Mouse (Mus musculus) lung, embryonic 15.5 days (tissue): Measurements from ENCODE around the gene Actn1. TPM values are rescaled to one million over a fixed set of nuclear protein-coding genes. Genes with fewer than 3 reads are reported as not detected.

ENCODE experiments used
- ATAC-seq: fragments of 200-750 bp; cut with Nextera tagmentation; 2 replicates; pipeline ENCODE4 v1.8.0; 2017; ENCODE audit warnings: moderate number of reproducible peaks, borderline replicate concordance; ENCODE audit not compliant: low FRiP score, low TSS enrichment; ENCODE audit errors: extremely low read depth
- H3K27ac ChIP-seq: fragments of 300-500 bp; sonication (generic); 2 replicates; pipeline ENCODE4 v1.5.1; 2015; ENCODE audit warnings: moderate library complexity, mild to moderate bottlenecking, inconsistent platforms
- H3K27me3 ChIP-seq: fragments of 300-500 bp; sonication (generic); 2 replicates; pipeline ENCODE4 v1.6.1; 2015; ENCODE audit warnings: inconsistent platforms
- H3K36me3 ChIP-seq: fragments of 300-500 bp; sonication (generic); 2 replicates; pipeline ENCODE4 v1.6.1; 2015; ENCODE audit warnings: inconsistent platforms
- H3K4me1 ChIP-seq: fragments of 300-500 bp; sonication (generic); 2 replicates; pipeline ENCODE4 v1.6.1; 2015; ENCODE audit warnings: inconsistent platforms
- H3K4me2 ChIP-seq: fragments of 300-500 bp; sonication (generic); 2 replicates; pipeline ENCODE4 v1.6.1; 2015; ENCODE audit warnings: inconsistent platforms, mild to moderate bottlenecking, moderate library complexity
- H3K4me3 ChIP-seq: fragments of 300-500 bp; sonication (generic); 2 replicates; pipeline ENCODE4 v1.5.1; 2015; ENCODE audit warnings: mild to moderate bottlenecking, inconsistent platforms
- H3K9ac ChIP-seq: fragments of 300-500 bp; sonication (generic); 2 replicates; pipeline ENCODE4 v1.6.1; 2015; ENCODE audit warnings: inconsistent platforms
- H3K9me3 ChIP-seq: fragments of 300-500 bp; sonication (generic); 2 replicates; pipeline ENCODE4 v1.6.1; 2016; ENCODE audit warnings: inconsistent platforms
- WGBS: fragments of 180-500 bp; shearing (Covaris S2); methylation state at CpG from one replicate; pipeline ENCODE4 v1.1.7; 2015; 5-methylcytosine and 5-hydroxymethylcytosine counted together
- polyA plus RNA-seq: library from polyadenylated mRNA; unstranded; fragments of >200 nt; fragmentation: Nextera tagmentation; extraction: Ambion mirVana; gene quantifications from 2 replicates; pipeline ENCODE4 v1.2.1, GENCODE M21; 2015

Gene Actn1
- polyA plus RNA-seq, 1 experiment from 2014 or later = 57.3 TPM

GRCm38 (mm10) chr12:80166651-80167050 is 93.5 kb downstream of the Actn1 start:
- peaks cover 15% of the 10 kb centered on the region; the same call in 1 of the 2 replicates for H3K4me1 ChIP-seq
- H3K27me3 ChIP-seq = no peaks in the 10 kb centered on the region
- no peak overlapping the region for H3K4me3 ChIP-seq
- WGBS = 73% methylated on average over 4 of the region's 4 CpGs
- no peak for ATAC-seq
- H3K9ac ChIP-seq = no peak overlapping the region
- H3K27ac ChIP-seq = no peak overlapping the region
- no peaks in the 10 kb centered on the region for H3K9me3 ChIP-seq
- no peak overlapping the region for H3K4me2 ChIP-seq
- peaks cover 32% of the 10 kb centered on the region for H3K36me3 ChIP-seq

- WGBS = 77% methylated on average over 8 of the region's 8 CpGs
- no peak for ATAC-seq
- H3K4me1 ChIP-seq = peaks cover 15% of the 10 kb centered on the region; the same call in 1 of the 2 replicates
- no peaks in the 10 kb centered on the region for H3K27me3 ChIP-seq
- H3K4me2 ChIP-seq = no peak overlapping the region
- H3K4me3 ChIP-seq = no peak overlapping the region
- peaks cover 11% of the 10 kb centered on the region for H3K36me3 ChIP-seq
- H3K9me3 ChIP-seq = no peaks in the 10 kb centered on the region
- H3K9ac ChIP-seq = no peak overlapping the region
- H3K27ac ChIP-seq = no peak overlapping the region
Observed at GRCm38 (mm10) chr12:80164526-80164925, 95.6 kb downstream of the Actn1 start.

- Histone ChIP-seq H3K27ac (no peak overlapping the region), H3K27me3 (no peaks in the 10 kb centered on the region), H3K4me1 (peaks cover 8% of the 10 kb centered on the region; the same call in 1 of the 2 replicates), H3K9ac (no peak overlapping the region), H3K36me3 (peaks cover 8% of the 10 kb centered on the region), H3K4me3 (no peak overlapping the region), H3K4me2 (no peak overlapping the region), H3K9me3 (no peaks in the 10 kb centered on the region)
- 63% methylated on average over 3 of the region's 3 CpGs for WGBS
- no peak for ATAC-seq
Observed at GRCm38 (mm10) chr12:80162448-80162847, 97.7 kb downstream of the Actn1 start.

GRCm38 (mm10) chr12:80157675-80158074 is 102.5 kb downstream of the Actn1 start:
- Histone ChIP-seq H3K9me3 (no peaks in the 10 kb centered on the region), H3K4me1 (no peaks in the 10 kb centered on the region), H3K36me3 (no peaks in the 10 kb centered on the region), H3K9ac (no peak overlapping the region), H3K27ac (no peak overlapping the region), H3K4me2 (peak overlapping the region; percentile 29; the same call in 1 of the 2 replicates), H3K4me3 (no peak overlapping the region), H3K27me3 (no peaks in the 10 kb centered on the region)
- WGBS = 3% methylated on average over 5 of the region's 5 CpGs
- ATAC-seq = no peak

- Histone ChIP-seq H3K4me3 (no peak overlapping the region), H3K4me1 (no peaks in the 10 kb centered on the region), H3K27me3 (no peaks in the 10 kb centered on the region), H3K27ac (no peak overlapping the region), H3K36me3 (no peaks in the 10 kb centered on the region), H3K9me3 (no peaks in the 10 kb centered on the region), H3K4me2 (no peak overlapping the region), H3K9ac (no peak overlapping the region)
- no peak for ATAC-seq
- 43% methylated on average over 10 of the region's 10 CpGs for WGBS
Observed at GRCm38 (mm10) chr12:80153687-80154326, 106.4 kb downstream of the Actn1 start.

- ATAC-seq = no peak
- H3K27me3 ChIP-seq = no peaks in the 10 kb centered on the region
- no peaks in the 10 kb centered on the region for H3K4me1 ChIP-seq
- no peak overlapping the region for H3K4me2 ChIP-seq
- no peaks in the 10 kb centered on the region for H3K9me3 ChIP-seq
- H3K36me3 ChIP-seq = no peaks in the 10 kb centered on the region
- no peak overlapping the region for H3K4me3 ChIP-seq
- no peak overlapping the region for H3K9ac ChIP-seq
- no peak overlapping the region for H3K27ac ChIP-seq
- 76% methylated on average over 6 of the region's 6 CpGs for WGBS
Observed at GRCm38 (mm10) chr12:80153078-80153477, 107.1 kb downstream of the Actn1 start.

- H3K4me1 ChIP-seq = peaks cover 8% of the 10 kb centered on the region
- no peaks in the 10 kb centered on the region for H3K27me3 ChIP-seq
- no peak overlapping the region for H3K9ac ChIP-seq
- H3K36me3 ChIP-seq = no peaks in the 10 kb centered on the region
- 84% methylated on average over 6 of the region's 6 CpGs for WGBS
- no peak overlapping the region for H3K4me3 ChIP-seq
- no peaks in the 10 kb centered on the region for H3K9me3 ChIP-seq
- H3K27ac ChIP-seq = no peak overlapping the region
- ATAC-seq = no peak
- no peak overlapping the region for H3K4me2 ChIP-seq
Observed at GRCm38 (mm10) chr12:80151821-80152220, 108.3 kb downstream of the Actn1 start.

- WGBS = 31% methylated on average over 8 of the region's 8 CpGs
- Histone ChIP-seq H3K36me3 (no peaks in the 10 kb centered on the region), H3K27ac (no peak overlapping the region), H3K9me3 (no peaks in the 10 kb centered on the region), H3K9ac (no peak overlapping the region), H3K4me1 (peaks cover 18% of the 10 kb centered on the region), H3K4me2 (no peak overlapping the region), H3K27me3 (no peaks in the 10 kb centered on the region), H3K4me3 (no peak overlapping the region)
- no peak for ATAC-seq
Observed at GRCm38 (mm10) chr12:80150624-80151023, 109.5 kb downstream of the Actn1 start.

- Histone ChIP-seq H3K4me2 (no peak overlapping the region), H3K36me3 (no peaks in the 10 kb centered on the region), H3K27me3 (no peaks in the 10 kb centered on the region), H3K4me1 (peaks cover 22% of the 10 kb centered on the region), H3K9me3 (no peaks in the 10 kb centered on the region), H3K9ac (no peak overlapping the region), H3K27ac (peak overlapping the region; percentile 84; the same call in 1 of the 2 replicates), H3K4me3 (no peak overlapping the region)
- WGBS = 82% methylated on average over 11 of the region's 11 CpGs
- no peak for ATAC-seq
Observed at GRCm38 (mm10) chr12:80147563-80148214, 112.5 kb downstream of the Actn1 start.

- WGBS = 25% methylated on average over 21 of the region's 21 CpGs
- no peaks in the 10 kb centered on the region for H3K27me3 ChIP-seq
- no peaks in the 10 kb centered on the region for H3K36me3 ChIP-seq
- peak; percentile 80 for ATAC-seq
- H3K9me3 ChIP-seq = no peaks in the 10 kb centered on the region
- peak overlapping the region; percentile 84 for H3K27ac ChIP-seq
- no peak overlapping the region for H3K4me3 ChIP-seq
- H3K9ac ChIP-seq = no peak overlapping the region
- peaks cover 22% of the 10 kb centered on the region for H3K4me1 ChIP-seq
- no peak overlapping the region for H3K4me2 ChIP-seq
Observed at GRCm38 (mm10) chr12:80146227-80147223, 113.6 kb downstream of the Actn1 start.

GRCm38 (mm10) chr12:80145365-80145764 is 114.8 kb downstream of the Actn1 start:
- no peaks in the 10 kb centered on the region for H3K36me3 ChIP-seq
- no peak overlapping the region for H3K4me3 ChIP-seq
- H3K9me3 ChIP-seq = no peaks in the 10 kb centered on the region
- peak overlapping the region; percentile 67; the same call in 1 of the 2 replicates for H3K27ac ChIP-seq
- ATAC-seq = no peak
- WGBS = 64% methylated on average over 8 of the region's 8 CpGs
- peaks cover 25% of the 10 kb centered on the region for H3K4me1 ChIP-seq
- H3K9ac ChIP-seq = no peak overlapping the region
- H3K27me3 ChIP-seq = no peaks in the 10 kb centered on the region
- H3K4me2 ChIP-seq = no peak overlapping the region
